Mouse (Mus musculus) MN1 (cell line): ENCODE data around the gene Nup205.

Source experiments
- DNase-seq: peaks from one replicate; pipeline ENCODE4 v3.0.0-alpha.2; 2016; ENCODE audit warnings: low spot score

The Nup205 gene

DNA sequence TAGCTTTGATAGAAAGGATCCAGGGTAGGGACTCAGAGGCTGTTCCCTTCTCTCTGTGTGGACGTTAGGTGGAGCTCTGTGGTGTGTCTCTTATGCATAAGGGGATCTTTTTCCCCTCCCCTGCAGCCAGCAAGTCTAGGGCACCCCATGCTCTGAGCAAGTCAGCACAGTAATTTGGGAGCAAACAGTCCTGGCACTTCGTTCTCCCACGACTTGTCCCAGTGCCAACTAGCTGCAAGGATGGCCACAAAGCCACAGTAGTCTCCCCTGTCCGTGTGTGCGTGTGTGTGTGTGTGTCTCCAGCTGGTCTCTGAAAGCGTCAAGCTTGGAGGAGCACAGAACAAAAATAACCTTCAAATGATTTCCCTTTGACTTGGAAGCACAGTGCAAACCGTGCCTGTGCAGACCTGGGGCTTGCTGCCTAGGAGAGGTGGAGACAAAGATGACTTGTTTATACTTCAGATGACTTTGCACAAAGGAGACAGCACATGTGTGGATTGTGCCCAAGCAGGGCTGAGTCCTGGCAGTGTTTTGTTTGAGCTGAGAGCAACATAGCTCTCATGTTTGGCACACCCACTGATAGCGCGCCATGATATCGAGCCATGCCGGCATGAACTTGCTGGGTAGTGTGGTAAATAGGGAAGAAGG, 111.0 kb downstream of the Nup205 start:
- DNase-seq = no peak

- no peak for DNase-seq
Measured at GRCm38 (mm10) chr6:35288920-35289319, 111.7 kb downstream of the Nup205 start.

DNA sequence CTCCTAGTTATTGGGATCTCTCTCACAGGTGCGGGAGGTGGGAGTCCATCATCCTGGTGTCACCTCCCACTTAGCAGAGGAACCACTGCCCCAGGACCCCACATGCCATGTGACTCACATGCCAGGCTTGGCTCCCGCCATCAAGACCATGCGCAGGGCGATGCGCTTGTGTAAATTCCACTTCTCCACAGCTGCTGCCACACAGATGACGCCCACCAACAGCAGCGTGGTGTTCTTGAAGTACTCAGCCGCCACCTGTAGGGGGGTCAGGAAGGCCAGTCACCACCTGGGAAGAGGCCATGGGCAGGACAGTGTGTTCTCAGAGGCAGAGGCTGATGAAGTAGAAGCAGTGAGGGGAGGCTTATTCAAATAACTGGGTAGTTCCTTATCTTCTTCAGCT, 112.5 kb downstream of the Nup205 start:
- DNase-seq = no peak

DNA sequence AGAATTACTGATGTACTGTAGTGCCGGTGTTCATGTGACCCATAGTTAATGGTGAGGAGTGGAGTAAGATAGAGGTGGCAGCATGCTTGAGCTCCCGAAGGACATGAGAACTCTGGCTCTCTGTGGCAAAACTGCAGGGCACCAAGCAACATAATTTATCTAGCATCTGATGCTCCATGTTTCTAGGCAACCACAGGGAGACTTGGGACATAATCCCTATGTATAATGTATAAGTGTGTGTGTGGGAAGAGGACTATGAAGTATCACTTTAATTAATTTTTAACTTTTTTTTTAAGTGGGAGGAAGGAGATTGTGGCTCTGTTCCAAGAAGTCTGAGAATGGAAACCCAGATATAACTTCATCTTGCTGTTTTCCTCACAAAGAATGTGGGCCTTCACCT, 117.7 kb downstream of the Nup205 start:
- no peak for DNase-seq

DNA sequence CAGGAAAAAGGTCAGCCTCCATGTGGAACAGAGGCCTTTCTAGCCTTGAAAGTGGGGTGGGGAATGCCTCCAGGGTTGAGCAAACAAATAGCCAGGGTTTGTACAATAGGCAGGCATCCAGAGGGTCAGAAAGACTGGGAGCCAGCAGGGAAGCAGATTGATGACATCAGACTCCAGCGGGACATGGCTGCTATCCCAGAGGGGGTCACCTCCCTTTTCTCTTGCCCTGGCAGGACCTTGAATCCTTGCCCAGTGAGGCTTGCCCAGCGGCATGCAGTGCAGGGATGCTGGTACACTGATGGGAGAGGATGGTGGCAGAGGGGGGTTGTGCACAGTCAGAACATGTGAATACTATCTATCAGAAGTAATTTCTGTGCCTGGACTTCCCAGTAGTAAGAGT, 119.8 kb downstream of the Nup205 start:
- no peak for DNase-seq
